Mouse (Mus musculus) kidney, adult 2 months (tissue): Measurements from ENCODE around the gene Ldlrad1.

Source experiments
- CTCF ChIP-seq: fragments of 200-500 bp; conservative IDR thresholded peaks from 2 replicates; pipeline ENCODE4 v1.5.1; 2011; ENCODE audit warnings: low read depth, mild to moderate bottlenecking, control low read depth, low read length, moderate library complexity, mixed read lengths; ENCODE audit not compliant: insufficient read depth, insufficient read length
- POLR2A ChIP-seq: fragments of 200-500 bp; IDR thresholded peaks from one replicate; pipeline ENCODE4 v1.6.1; 2011; ENCODE audit warnings: low read depth, low read length, control low read depth

DNA sequence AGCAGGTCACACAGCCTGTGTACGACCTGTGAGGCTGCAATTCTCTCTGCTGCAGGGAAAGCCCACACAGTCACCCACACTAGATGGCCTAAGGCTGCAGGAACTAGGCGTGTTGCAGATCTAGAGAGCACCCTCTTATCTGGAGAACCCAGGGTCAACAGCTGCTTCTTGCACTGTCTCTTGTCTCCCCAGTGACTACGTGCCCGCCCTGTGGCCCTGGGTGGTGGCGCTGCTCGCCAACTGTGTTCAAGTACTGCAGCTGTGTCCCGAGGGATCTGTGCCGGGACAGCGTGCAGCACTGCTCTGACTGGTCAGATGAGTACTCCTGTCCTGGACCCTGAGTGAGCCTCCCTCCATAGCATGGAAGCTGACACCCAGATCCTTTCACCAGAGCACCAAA, 8.6 kb downstream of the Ldlrad1 start:
- TF ChIP-seq CTCF: no peak
- no peak for TF ChIP-seq POLR2A
